Mouse (Mus musculus) small intestine, adult 2 months (tissue): ENCODE data around the gene Pygo1. TPM values are rescaled to one million over a fixed set of nuclear protein-coding genes. Genes with fewer than 3 reads are reported as not detected.

Experiments
- H3K27ac ChIP-seq: fragments of 200-500 bp; 2 replicates; pipeline ENCODE4 v1.5.1; 2012; ENCODE audit warnings: low read depth, low read length, control low read depth, inconsistent platforms; ENCODE audit not compliant: insufficient read depth
- H3K27me3 ChIP-seq: fragments of 200-500 bp; 2 replicates; pipeline ENCODE4 v1.6.1; 2012; ENCODE audit warnings: mild to moderate bottlenecking, moderate library complexity, low read length, inconsistent platforms; ENCODE audit not compliant: control insufficient read depth, insufficient read depth
- H3K36me3 ChIP-seq: fragments of 200-500 bp; 2 replicates; pipeline ENCODE4 v1.6.1; 2012; ENCODE audit warnings: mild to moderate bottlenecking, low read length, control low read depth, inconsistent platforms; ENCODE audit not compliant: control insufficient read depth, insufficient read depth
- H3K4me1 ChIP-seq: fragments of 200-500 bp; 2 replicates; pipeline ENCODE4 v1.6.1; 2012; ENCODE audit warnings: low read length, inconsistent platforms, mixed read lengths; ENCODE audit not compliant: control insufficient read depth, insufficient read depth, insufficient read length
- H3K4me3 ChIP-seq: fragments of 200-500 bp; 2 replicates; pipeline ENCODE4 v1.5.1; 2012; ENCODE audit warnings: low read depth, mild to moderate bottlenecking, control low read depth, inconsistent platforms, low read length, moderate library complexity
- CTCF ChIP-seq: fragments of 200-500 bp; IDR thresholded peaks from 2 replicates; pipeline ENCODE4 v1.5.1; 2012; ENCODE audit warnings: low read depth, mild to moderate bottlenecking, control low read depth, inconsistent platforms, low read length, moderate library complexity, mixed read lengths; ENCODE audit not compliant: insufficient replicate concordance, insufficient read length; ENCODE audit errors: extremely low read depth
- POLR2A ChIP-seq: fragments of 200-500 bp; IDR thresholded peaks from 2 replicates; pipeline ENCODE4 v1.6.1; 2012; ENCODE audit warnings: low read depth, mild to moderate bottlenecking, control low read depth, inconsistent platforms, low read length, moderate library complexity
- WGBS: fragments of 180-500 bp; shearing (Covaris S2); methylation state at CpG from one replicate; pipeline ENCODE4 v1.1.7; 2018; 5-methylcytosine and 5-hydroxymethylcytosine counted together
- polyA plus RNA-seq: library from polyadenylated mRNA; depleted of rRNA; stranded (reverse); fragments of >200 nt; gene quantifications from 2 replicates; pipeline ENCODE4 v1.2.3, GENCODE M21; 2012; rRNA removed

The Pygo1 gene
- polyA plus RNA-seq, 1 experiment: 0.09 TPM

DNA sequence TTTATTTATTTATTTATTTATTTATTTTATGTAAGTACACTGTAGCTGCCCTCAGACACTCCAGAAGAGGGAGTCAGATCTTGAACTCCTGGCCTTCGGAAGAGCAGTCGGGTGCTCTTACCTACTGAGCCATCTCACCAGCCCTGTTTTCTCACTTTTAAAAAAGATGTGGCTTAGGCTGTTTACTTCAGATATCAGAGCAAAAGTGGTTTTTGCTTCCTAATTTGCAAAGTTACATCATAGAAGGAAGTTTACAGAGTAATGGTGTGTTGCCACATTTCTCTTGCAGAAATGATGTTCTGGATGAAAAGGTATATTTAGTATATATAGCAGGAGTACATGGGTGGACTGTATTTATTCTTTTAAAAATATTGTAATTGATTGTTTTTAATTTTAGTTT, 66.0 kb downstream of the Pygo1 start:
- H3K4me3 ChIP-seq: no peak overlapping the region
- H3K4me1 ChIP-seq: no peaks in the 10 kb centered on the region
- no peaks in the 10 kb centered on the region for H3K36me3 ChIP-seq
- no peak for TF ChIP-seq POLR2A
- TF ChIP-seq CTCF: no peak
- 85% methylated on average over 2 of the region's 2 CpGs for WGBS
- no peaks in the 10 kb centered on the region for H3K27me3 ChIP-seq
- no peak overlapping the region for H3K27ac ChIP-seq

DNA sequence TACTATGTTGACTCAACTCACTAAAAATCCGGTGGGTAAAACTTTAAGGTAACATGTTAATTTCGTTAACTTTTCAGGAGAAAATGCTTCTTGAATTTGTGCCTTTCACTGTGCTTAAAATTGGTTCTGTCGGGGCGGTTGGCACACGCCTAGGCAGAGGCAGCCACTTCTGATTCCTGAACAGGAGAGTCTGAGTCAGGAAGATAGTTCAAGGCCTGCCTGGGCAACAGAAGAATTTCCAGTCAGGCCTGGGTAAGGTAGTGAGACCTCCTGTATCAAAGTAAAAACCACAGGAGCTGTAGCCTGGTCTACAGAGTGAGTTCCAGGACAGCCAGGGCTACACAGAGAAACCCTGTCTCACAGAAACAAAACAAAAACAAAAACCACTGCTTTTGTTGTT, 67.1 kb downstream of the Pygo1 start:
- Histone ChIP-seq H3K36me3 (no peaks in the 10 kb centered on the region), H3K27ac (no peak overlapping the region), H3K4me3 (no peak overlapping the region), H3K4me1 (no peaks in the 10 kb centered on the region), H3K27me3 (no peaks in the 10 kb centered on the region)
- WGBS: 89% methylated on average over 5 of the region's 5 CpGs
- TF ChIP-seq CTCF (no peak), POLR2A (no peak)

DNA sequence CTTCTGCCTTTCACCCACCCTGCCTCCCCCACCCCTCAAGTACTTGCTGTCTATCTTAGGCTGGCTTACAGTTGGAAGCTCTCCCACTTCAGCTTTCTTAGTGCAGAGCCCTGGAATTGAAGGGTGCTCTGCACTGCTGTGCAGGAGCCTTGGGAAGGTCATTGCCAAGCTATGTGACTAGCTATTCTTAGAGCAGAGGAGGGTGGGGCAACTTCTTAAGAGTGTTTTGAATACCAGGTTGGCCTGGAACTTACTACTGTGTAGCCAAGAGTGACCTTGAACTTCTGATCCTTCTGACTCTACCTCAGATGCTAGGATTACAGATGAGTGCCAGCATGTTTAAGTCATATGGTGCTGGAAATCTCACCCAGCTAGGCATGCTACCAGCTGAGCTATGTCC, 70.7 kb downstream of the Pygo1 start:
- no peaks in the 10 kb centered on the region for H3K27me3 ChIP-seq
- no peak overlapping the region for H3K27ac ChIP-seq

DNA sequence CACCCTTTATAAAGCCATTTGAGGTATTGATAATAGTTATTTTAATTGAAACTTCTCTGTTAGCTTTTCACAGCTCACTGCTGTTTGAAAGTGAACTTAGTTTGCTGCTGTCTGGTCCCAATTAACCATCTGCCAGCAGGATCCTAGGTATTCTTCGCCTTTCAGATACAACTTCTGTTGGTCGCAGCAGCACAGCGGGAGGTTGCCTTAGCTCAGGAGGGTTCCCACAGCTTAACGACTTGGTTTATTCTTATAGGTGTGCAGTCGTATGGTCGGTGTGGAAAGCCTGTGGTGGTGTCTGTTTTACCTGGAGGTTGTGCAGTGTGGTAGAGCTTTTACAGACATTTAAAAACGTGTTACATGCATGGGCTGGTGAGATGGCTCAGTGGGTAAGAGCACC, 71.4 kb downstream of the Pygo1 start:
- Histone ChIP-seq H3K36me3 (peaks cover 12% of the 10 kb centered on the region), H3K4me3 (no peak overlapping the region), H3K4me1 (no peaks in the 10 kb centered on the region), H3K27me3 (no peaks in the 10 kb centered on the region), H3K27ac (no peak overlapping the region)
- 82% methylated on average over 7 of the region's 7 CpGs for WGBS
- TF ChIP-seq POLR2A (no peak), CTCF (no peak)

More for the DNA sequence above, 70.7 kb downstream of the Pygo1 start:
- Histone ChIP-seq H3K4me1 (no peaks in the 10 kb centered on the region), H3K4me3 (no peak overlapping the region), H3K36me3 (peaks cover 11% of the 10 kb centered on the region)
- TF ChIP-seq CTCF (no peak), POLR2A (no peak)

- 71% methylated on average over 2 of the region's 2 CpGs for WGBS
- H3K27ac ChIP-seq: no peak overlapping the region
Observed at GRCm38 (mm10) chr9:73000487-73000886, 75.0 kb downstream of the Pygo1 start.

GRCm38 (mm10) chr9:73001314-73002011, 76.0 kb downstream of the Pygo1 start:
- Histone ChIP-seq H3K27ac (no peak overlapping the region), H3K36me3 (peaks cover 30% of the 10 kb centered on the region), H3K27me3 (no peaks in the 10 kb centered on the region), H3K4me3 (no peak overlapping the region), H3K4me1 (no peaks in the 10 kb centered on the region)
- TF ChIP-seq POLR2A: no peak
- TF ChIP-seq CTCF: no peak
- 82% methylated on average over 13 of the region's 13 CpGs for WGBS

More at GRCm38 (mm10) chr9:73000487-73000886, 75.0 kb downstream of the Pygo1 start:
- Histone ChIP-seq H3K4me3 (no peak overlapping the region), H3K36me3 (peaks cover 22% of the 10 kb centered on the region), H3K4me1 (no peaks in the 10 kb centered on the region), H3K27me3 (no peaks in the 10 kb centered on the region)
- TF ChIP-seq POLR2A: no peak
- no peak for TF ChIP-seq CTCF

Other genes with a start within 250 kb of the Pygo1 start
- 0.01 and 0.04 TPM in 2 replicates for gene Prtg, start 118.8 kb upstream of the Pygo1 start, polyA plus RNA-seq
- 0.06 and 0.08 TPM in 2 replicates for gene Dyx1c1, start 33.1 kb downstream of the Pygo1 start, polyA plus RNA-seq
- gene Gm44503, start 33.2 kb downstream of the Pygo1 start, polyA plus RNA-seq: not detected in 2 replicates
- 0.67 and 2.7 TPM in 2 replicates for gene Ccpg1os, start 59.7 kb downstream of the Pygo1 start, polyA plus RNA-seq
- gene Ccpg1, start 59.8 kb downstream of the Pygo1 start, polyA plus RNA-seq: 2.4 and 3.1 TPM in 2 replicates
- 3.7 and 5.0 TPM in 2 replicates for gene Pigb, start 114.7 kb downstream of the Pygo1 start, polyA plus RNA-seq
- 6.5 and 6.9 TPM in 2 replicates for gene Rab27a, start 119.2 kb downstream of the Pygo1 start, polyA plus RNA-seq
- gene Khdc3, start 176.2 kb downstream of the Pygo1 start, polyA plus RNA-seq: 0.18 and 0.88 TPM in 2 replicates
- gene Gm20509, start 176.8 kb downstream of the Pygo1 start, polyA plus RNA-seq: not detected in 2 replicates
- 1.9 and 3.6 TPM in 2 replicates for gene Rsl24d1, start 187.8 kb downstream of the Pygo1 start, polyA plus RNA-seq